Mouse (Mus musculus): ENCODE measurements around the gene Smg1. TPM values are rescaled to one million over a fixed set of nuclear protein-coding genes. Genes with fewer than 3 reads are reported as not detected.

Smg1 gene
- polyA plus RNA-seq, 1 experiment from 2014 or later = 16.0 TPM

DNA sequence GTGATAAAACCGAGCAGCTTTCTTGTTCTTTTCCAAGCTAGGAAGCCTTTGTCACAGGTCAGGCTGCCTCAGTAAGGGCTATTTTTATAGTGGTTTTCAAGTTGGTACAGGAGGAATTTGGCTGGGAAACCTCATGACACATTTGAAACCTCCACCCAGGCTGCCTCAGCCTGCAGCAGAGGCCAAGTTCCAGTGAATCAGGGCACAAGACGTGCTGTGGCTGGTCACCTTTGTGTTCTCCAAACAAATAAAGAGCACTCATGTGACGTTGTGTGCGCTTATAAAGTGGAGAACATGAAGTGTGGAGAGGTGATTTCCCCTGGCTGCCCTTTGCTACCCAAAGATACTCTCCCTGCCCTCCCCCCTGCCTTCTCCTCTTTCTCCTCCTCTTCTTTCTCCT lies 8.9 kb upstream of the Smg1 start:
- ATAC-seq = no peak
- no peak overlapping the region for H3K4me2 ChIP-seq (ENCODE audit: low read length)
- no peak overlapping the region for H3K27ac ChIP-seq (ENCODE audit: low read length)
- WGBS = 42% methylated on average over 4 of the region's 4 CpGs
- H3K27me3 ChIP-seq (ENCODE audit: control insufficient read depth, insufficient read depth, low read depth, low read length) = no peaks in the 10 kb centered on the region
- no peak overlapping the region for H3K4me3 ChIP-seq (ENCODE audit: low read depth, low read length)
- H3K9me3 ChIP-seq (replicated peaks; ENCODE audit: control insufficient read depth, low read length, poor library complexity, severe bottlenecking) = no peaks in the 10 kb centered on the region
- peaks cover 4% of the 10 kb centered on the region; the same call in 1 of the 2 replicates for H3K4me1 ChIP-seq (ENCODE audit: control insufficient read depth, insufficient read depth, low read length)
- no peak overlapping the region for H3K9ac ChIP-seq (ENCODE audit: low read depth, low read length)
- no peaks in the 10 kb centered on the region for H3K36me3 ChIP-seq (ENCODE audit: control insufficient read depth, insufficient read depth, low read length)

DNA sequence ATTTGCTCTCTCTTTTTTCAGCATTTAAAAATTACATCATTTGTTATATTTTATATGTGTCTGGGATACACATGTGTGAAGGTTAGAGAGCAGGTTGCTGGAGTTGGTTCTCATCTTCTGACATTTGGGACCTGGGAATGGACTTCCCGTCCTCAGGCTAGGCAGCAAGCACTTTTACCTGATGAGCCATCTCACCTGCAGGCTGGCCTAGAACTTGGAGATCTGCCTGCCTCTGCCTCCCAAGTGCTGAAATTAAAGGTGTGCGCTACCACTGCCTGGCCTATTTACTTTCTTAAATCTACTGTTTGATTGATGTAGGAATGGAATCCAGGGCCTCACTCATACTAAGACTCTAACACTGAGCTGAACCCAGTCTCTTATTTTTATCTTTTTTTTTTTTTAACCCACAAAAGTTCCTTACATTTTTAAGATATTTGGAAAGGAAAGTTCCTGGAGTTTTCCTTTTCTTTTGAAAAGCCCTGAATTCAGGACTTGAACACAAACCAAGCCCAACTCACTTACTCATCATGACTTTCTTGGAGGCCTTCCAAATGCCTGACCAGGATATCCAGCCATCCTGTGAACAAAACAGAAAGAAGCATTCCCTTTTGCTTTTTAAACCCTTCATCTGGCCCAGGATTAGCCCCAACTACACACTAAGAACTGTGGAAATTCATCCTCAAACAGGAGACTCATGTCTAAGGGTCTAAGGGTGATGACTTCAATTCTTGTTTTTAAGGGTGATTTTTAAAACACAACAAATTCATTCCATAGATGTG lies 8.1 kb upstream of the Smg1 start:
- no peak for ATAC-seq
- Histone ChIP-seq H3K4me3 (ENCODE audit: low read depth, low read length) (no peak overlapping the region), H3K9ac (ENCODE audit: low read depth, low read length) (no peak overlapping the region), H3K27ac (ENCODE audit: low read length) (no peak overlapping the region), H3K36me3 (ENCODE audit: control insufficient read depth, insufficient read depth, low read length) (no peaks in the 10 kb centered on the region), H3K27me3 (ENCODE audit: control insufficient read depth, insufficient read depth, low read depth, low read length) (no peaks in the 10 kb centered on the region), H3K4me1 (ENCODE audit: control insufficient read depth, insufficient read depth, low read length) (peaks cover 4% of the 10 kb centered on the region; the same call in 1 of the 2 replicates), H3K4me2 (ENCODE audit: low read length) (no peak overlapping the region), H3K9me3 (replicated peaks; ENCODE audit: control insufficient read depth, low read length, poor library complexity, severe bottlenecking) (no peaks in the 10 kb centered on the region)
- 94% methylated on average over 2 of the region's 2 CpGs for WGBS

DNA sequence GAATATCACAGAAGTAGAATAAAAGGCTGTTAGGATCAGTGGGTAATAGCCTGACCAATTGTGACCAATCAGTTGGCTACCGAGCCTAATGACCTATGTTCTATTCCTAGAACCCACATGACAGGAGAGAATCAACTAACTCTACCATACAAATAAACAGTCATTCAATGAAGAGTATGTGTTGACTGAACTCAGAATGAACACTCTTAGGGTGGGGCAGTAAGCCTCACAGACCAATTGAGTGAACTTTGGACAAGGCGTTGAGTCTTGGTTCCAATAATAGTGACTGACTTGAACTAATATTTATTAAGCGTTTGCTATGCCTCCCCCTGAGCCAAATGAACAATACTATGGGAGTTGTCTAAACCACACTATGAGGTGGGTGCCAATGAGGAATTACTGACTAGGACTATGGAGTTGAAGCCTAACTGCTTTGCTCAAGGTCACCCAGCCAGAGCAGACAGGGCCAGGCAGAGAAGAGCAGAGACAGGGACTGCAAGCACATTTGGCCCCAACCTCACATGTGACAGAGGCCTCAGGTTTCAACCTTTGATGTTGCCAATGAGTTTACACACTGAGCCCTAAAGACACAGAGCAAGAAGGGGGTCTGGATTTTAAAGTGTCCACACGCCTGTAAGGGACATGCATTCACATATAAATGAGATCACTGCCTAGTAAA lies 7.2 kb upstream of the Smg1 start:
- H3K27me3 ChIP-seq (ENCODE audit: control insufficient read depth, insufficient read depth, low read depth, low read length) = no peaks in the 10 kb centered on the region
- H3K36me3 ChIP-seq (ENCODE audit: control insufficient read depth, insufficient read depth, low read length) = no peaks in the 10 kb centered on the region
- ATAC-seq = no peak
- no peaks in the 10 kb centered on the region for H3K9me3 ChIP-seq (replicated peaks; ENCODE audit: control insufficient read depth, low read length, poor library complexity, severe bottlenecking)
- H3K4me1 ChIP-seq (ENCODE audit: control insufficient read depth, insufficient read depth, low read length) = peaks cover 4% of the 10 kb centered on the region; the same call in 1 of the 2 replicates
- WGBS = 87% methylated on average over 4 of the region's 4 CpGs
- no peak overlapping the region for H3K4me2 ChIP-seq (ENCODE audit: low read length)
- H3K27ac ChIP-seq (ENCODE audit: low read length) = no peak overlapping the region
- no peak overlapping the region for H3K4me3 ChIP-seq (ENCODE audit: low read depth, low read length)
- H3K9ac ChIP-seq (ENCODE audit: low read depth, low read length) = no peak overlapping the region

GRCm38 (mm10) chr7:118249563-118249962 lies 6.1 kb upstream of the Smg1 start:
- no peak overlapping the region for H3K4me2 ChIP-seq (ENCODE audit: low read length)
- no peaks in the 10 kb centered on the region for H3K27me3 ChIP-seq (ENCODE audit: control insufficient read depth, insufficient read depth, low read depth, low read length)
- no peak overlapping the region for H3K27ac ChIP-seq (ENCODE audit: low read length)
- ATAC-seq = no peak
- H3K4me1 ChIP-seq (ENCODE audit: control insufficient read depth, insufficient read depth, low read length) = peaks cover 3% of the 10 kb centered on the region; the same call in 1 of the 2 replicates
- no peaks in the 10 kb centered on the region for H3K9me3 ChIP-seq (replicated peaks; ENCODE audit: control insufficient read depth, low read length, poor library complexity, severe bottlenecking)
- H3K4me3 ChIP-seq (ENCODE audit: low read depth, low read length) = no peak overlapping the region
- H3K36me3 ChIP-seq (ENCODE audit: control insufficient read depth, insufficient read depth, low read length) = no peaks in the 10 kb centered on the region
- 89% methylated on average over 2 of the region's 2 CpGs for WGBS
- H3K9ac ChIP-seq (ENCODE audit: low read depth, low read length) = no peak overlapping the region

GRCm38 (mm10) chr7:118248069-118248468 lies 4.6 kb upstream of the Smg1 start:
- no peaks in the 10 kb centered on the region for H3K36me3 ChIP-seq (ENCODE audit: control insufficient read depth, insufficient read depth, low read length)
- no peaks in the 10 kb centered on the region for H3K4me1 ChIP-seq (ENCODE audit: control insufficient read depth, insufficient read depth, low read length)
- no peak overlapping the region for H3K4me3 ChIP-seq (ENCODE audit: low read depth, low read length)
- ATAC-seq = no peak
- 85% methylated on average over 8 of the region's 8 CpGs for WGBS
- H3K9me3 ChIP-seq (replicated peaks; ENCODE audit: control insufficient read depth, low read length, poor library complexity, severe bottlenecking) = no peaks in the 10 kb centered on the region
- no peak overlapping the region for H3K27ac ChIP-seq (ENCODE audit: low read length)
- H3K9ac ChIP-seq (ENCODE audit: low read depth, low read length) = no peak overlapping the region
- no peaks in the 10 kb centered on the region for H3K27me3 ChIP-seq (ENCODE audit: control insufficient read depth, insufficient read depth, low read depth, low read length)
- no peak overlapping the region for H3K4me2 ChIP-seq (ENCODE audit: low read length)

GRCm38 (mm10) chr7:118245260-118245659 lies 1.8 kb upstream of the Smg1 start:
- no peak for ATAC-seq
- H3K27me3 ChIP-seq (ENCODE audit: control insufficient read depth, insufficient read depth, low read depth, low read length) = no peaks in the 10 kb centered on the region
- H3K9ac ChIP-seq (ENCODE audit: low read depth, low read length) = no peak overlapping the region
- no peaks in the 10 kb centered on the region for H3K9me3 ChIP-seq (replicated peaks; ENCODE audit: control insufficient read depth, low read length, poor library complexity, severe bottlenecking)
- peaks cover 16% of the 10 kb centered on the region for H3K4me1 ChIP-seq (ENCODE audit: control insufficient read depth, insufficient read depth, low read length)
- WGBS = 96% methylated on average over 3 of the region's 3 CpGs
- H3K36me3 ChIP-seq (ENCODE audit: control insufficient read depth, insufficient read depth, low read length) = no peaks in the 10 kb centered on the region
- no peak overlapping the region for H3K27ac ChIP-seq (ENCODE audit: low read length)
- H3K4me2 ChIP-seq (ENCODE audit: low read length) = no peak overlapping the region
- H3K4me3 ChIP-seq (ENCODE audit: low read depth, low read length) = no peak overlapping the region

DNA sequence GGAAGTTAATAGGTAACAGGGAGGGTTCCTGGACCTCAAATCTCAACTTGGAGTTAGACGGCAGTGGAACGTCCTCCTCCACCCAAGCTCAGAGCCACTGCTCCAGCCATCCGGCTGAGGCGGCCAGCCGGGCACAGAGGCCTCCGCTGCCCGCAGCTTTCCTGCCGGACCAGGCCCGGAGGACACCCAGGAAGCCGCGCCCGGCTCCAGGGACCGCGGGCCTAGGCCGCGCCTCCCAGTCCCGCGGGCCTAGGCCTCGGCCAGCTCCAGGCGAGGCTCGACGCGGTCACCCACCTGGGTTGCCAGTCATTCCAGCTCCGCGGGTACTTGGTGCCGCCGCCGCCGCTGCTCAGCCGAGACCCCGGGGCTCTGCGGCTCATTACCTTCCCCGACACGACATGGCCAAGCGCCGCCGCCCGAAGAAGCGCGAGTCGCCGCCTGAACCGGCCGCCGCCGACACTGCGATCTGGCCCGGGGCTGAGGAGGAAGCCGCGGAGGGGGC lies 508 bp downstream of the Smg1 start:
- H3K27me3 ChIP-seq (ENCODE audit: control insufficient read depth, insufficient read depth, low read depth, low read length) = no peaks in the 10 kb centered on the region
- WGBS = under 1% methylated on average over 40 of the region's 50 CpGs
- peak overlapping the region; percentile 97 for H3K9ac ChIP-seq (ENCODE audit: low read depth, low read length)
- H3K4me3 ChIP-seq (ENCODE audit: low read depth, low read length) = peak overlapping the region; percentile 97
- H3K4me2 ChIP-seq (ENCODE audit: low read length) = peak overlapping the region; percentile 72
- H3K27ac ChIP-seq (ENCODE audit: low read length) = peak overlapping the region; percentile 93
- H3K36me3 ChIP-seq (ENCODE audit: control insufficient read depth, insufficient read depth, low read length) = no peaks in the 10 kb centered on the region
- peaks cover 18% of the 10 kb centered on the region for H3K4me1 ChIP-seq (ENCODE audit: control insufficient read depth, insufficient read depth, low read length)
- no peaks in the 10 kb centered on the region for H3K9me3 ChIP-seq (replicated peaks; ENCODE audit: control insufficient read depth, low read length, poor library complexity, severe bottlenecking)
- peak; percentile 62 for ATAC-seq

DNA sequence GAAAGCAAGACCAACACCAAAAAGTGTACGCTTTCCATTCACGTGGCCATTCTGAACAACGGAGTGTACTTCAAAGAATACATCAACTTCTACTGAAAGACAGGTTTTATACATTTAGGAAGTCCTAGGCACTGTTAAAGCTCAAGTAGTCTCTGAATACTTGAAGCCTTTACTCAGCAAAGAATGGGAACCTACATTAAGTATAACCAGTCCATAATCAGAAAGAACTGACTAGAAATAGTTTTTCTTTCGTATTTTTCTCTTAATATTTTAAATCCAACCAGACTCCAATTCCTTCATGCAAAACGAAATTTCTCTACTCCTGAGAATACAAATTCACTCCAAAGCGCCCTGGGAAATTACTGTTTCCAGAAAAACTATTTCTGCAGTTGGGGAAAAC lies 1.2 kb downstream of the Smg1 start:
- Histone ChIP-seq H3K36me3 (ENCODE audit: control insufficient read depth, insufficient read depth, low read length) (no peaks in the 10 kb centered on the region), H3K4me2 (ENCODE audit: low read length) (peak overlapping the region; percentile 72), H3K9ac (ENCODE audit: low read depth, low read length) (peak overlapping the region; percentile 97), H3K9me3 (replicated peaks; ENCODE audit: control insufficient read depth, low read length, poor library complexity, severe bottlenecking) (no peaks in the 10 kb centered on the region), H3K4me3 (ENCODE audit: low read depth, low read length) (peak overlapping the region; percentile 97), H3K27me3 (ENCODE audit: control insufficient read depth, insufficient read depth, low read depth, low read length) (no peaks in the 10 kb centered on the region), H3K27ac (ENCODE audit: low read length) (no peak overlapping the region; the same call in 1 of the 2 replicates), H3K4me1 (ENCODE audit: control insufficient read depth, insufficient read depth, low read length) (peaks cover 18% of the 10 kb centered on the region)
- WGBS = 23% methylated on average over 6 of the region's 6 CpGs
- ATAC-seq = no peak

GRCm38 (mm10) chr7:118240402-118240801 lies 3.1 kb downstream of the Smg1 start:
- Histone ChIP-seq H3K4me1 (ENCODE audit: control insufficient read depth, insufficient read depth, low read length) (peaks cover 18% of the 10 kb centered on the region), H3K9me3 (replicated peaks; ENCODE audit: control insufficient read depth, low read length, poor library complexity, severe bottlenecking) (no peaks in the 10 kb centered on the region), H3K36me3 (ENCODE audit: control insufficient read depth, insufficient read depth, low read length) (no peaks in the 10 kb centered on the region), H3K4me3 (ENCODE audit: low read depth, low read length) (no peak overlapping the region), H3K4me2 (ENCODE audit: low read length) (no peak overlapping the region), H3K27me3 (ENCODE audit: control insufficient read depth, insufficient read depth, low read depth, low read length) (no peaks in the 10 kb centered on the region), H3K9ac (ENCODE audit: low read depth, low read length) (no peak overlapping the region), H3K27ac (ENCODE audit: low read length) (no peak overlapping the region)
- no peak for ATAC-seq

All from midbrain, embryonic 16.5 days (tissue).